Mouse (Mus musculus): ENCODE measurements around the gene Snupn.
A peak's percentile ranks its signal among the peaks of the same experiment; 100 is the strongest.
"Not testable (repeated sequence)": the region's sequence is repeated elsewhere in the genome, so short reads cannot be mapped to it uniquely, and the experiment has no call there.

Gene Snupn

DNA sequence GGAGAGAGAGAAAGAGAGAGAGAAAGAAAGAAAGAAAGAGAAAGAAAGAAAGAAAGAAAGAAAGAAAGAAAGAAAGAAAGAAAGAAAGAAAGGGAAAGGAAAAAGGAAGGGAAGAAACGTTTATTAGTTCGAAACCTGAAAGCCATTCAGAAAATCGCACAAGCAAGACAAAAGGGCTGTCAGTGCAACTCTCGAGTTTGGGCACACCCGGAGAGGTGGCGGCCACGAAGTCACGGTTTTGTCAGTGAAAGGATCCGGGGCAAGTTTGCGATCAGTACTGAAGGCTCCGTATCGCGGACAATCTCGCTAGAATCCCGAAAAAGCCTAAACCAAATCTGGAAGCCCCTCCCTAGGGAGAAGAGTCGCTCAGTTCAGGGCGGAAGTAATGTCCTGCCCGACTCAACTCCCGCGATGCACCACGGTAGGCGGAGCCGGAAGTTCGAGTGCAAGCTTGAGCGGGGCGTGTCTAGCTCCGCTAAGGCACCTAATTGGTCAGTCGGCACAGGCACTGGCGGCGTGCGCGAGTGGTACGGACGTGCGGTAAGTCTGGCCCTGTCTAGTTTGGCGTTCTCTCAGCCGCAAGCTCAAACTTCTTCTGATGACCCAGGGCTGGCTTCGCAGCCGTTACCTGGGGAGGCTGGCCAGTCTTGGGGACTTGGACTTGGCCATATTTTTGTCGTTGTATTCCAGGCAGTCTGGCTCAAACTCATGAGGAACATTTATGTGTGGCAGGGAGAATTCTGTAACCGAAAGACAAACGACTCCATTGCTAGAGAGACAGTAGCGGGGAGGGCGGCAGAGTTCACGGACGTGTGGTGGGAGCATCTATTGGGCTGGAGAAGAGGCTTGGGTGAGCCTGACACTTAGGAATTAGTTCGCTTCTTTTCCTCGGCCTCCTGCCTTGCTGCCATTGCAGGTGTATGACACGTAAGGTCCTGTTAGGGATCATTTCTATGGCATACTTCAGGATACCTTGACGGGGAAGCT lies at the start of gene Snupn:
TSS of gene Snupn (plus strand) at position 465 of the 987 bp plus-strand sequence.
- DNase-seq: peak; percentile 95 to 98

DNA sequence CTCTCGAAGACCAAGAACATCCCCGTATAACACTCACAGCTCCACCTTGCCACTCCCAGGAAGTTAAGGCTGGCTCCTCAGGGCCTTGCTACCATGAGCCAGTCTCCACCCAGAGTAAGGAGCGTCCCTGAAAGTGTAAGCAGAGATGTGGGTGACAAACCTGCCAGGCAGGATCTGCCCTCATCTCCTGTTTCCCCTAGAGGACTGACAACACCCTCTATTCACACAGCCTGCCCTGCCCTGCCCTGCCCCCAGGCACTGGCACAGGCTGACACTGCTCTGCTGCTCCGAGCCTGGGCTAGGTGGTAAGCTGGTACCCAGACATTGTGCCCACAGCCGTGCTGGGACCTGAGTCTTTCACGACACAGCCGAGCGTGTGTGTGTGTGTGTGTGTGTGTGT lies 49.5 kb upstream of the Snupn start:
- no peak for DNase-seq

GRCm38 (mm10) chr9:56903662-56904061 lies 47.0 kb upstream of the Snupn start:
- no peak for DNase-seq

GRCm38 (mm10) chr9:56907549-56907948 lies 43.1 kb upstream of the Snupn start:
- no peak for DNase-seq

GRCm38 (mm10) chr9:56909991-56910390 lies 40.7 kb upstream of the Snupn start:
- not testable (repeated sequence) for DNase-seq

GRCm38 (mm10) chr9:56911017-56911416 lies 39.7 kb upstream of the Snupn start:
- DNase-seq: no peak

DNA sequence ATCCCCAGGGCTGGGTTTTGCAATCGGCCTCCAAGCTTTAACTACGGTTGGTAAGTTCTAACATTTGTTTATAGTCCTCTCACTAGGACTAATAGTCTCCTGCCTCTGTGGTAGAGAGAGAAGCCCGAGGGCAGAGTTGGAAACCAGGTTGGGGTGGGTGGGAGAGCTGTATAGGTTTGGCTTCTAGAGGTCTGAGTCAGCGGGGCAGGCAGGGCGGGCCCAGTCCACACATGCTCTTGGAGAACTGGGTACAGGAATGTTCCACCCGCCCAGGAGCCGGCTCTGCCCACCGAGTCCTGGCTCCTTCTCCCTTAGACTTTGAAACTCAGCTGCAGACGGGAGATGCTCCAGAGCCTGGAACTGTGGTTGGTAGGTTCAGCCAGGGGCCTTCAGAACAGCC lies 36.7 kb upstream of the Snupn start:
- DNase-seq: no peak

DNA sequence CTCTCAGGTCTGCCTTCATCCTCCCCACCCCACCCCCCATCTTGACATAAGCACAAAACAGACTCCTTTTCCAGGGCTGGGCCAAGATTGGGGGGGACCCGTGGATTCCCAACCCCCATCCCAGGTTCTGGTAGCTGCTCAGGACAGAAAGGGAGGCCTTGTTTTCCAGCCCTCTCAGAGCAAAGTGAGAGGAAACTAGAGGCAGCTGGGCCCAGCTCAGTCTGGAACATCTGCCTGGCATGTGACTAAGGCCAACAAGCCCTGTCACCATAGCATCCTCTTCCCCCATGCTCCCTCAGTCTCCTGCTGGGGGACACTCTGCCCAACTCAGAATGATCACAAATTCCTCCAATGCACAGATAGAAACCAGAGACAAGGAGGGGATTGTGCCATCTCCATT lies 35.6 kb upstream of the Snupn start:
- DNase-seq: no peak

DNA sequence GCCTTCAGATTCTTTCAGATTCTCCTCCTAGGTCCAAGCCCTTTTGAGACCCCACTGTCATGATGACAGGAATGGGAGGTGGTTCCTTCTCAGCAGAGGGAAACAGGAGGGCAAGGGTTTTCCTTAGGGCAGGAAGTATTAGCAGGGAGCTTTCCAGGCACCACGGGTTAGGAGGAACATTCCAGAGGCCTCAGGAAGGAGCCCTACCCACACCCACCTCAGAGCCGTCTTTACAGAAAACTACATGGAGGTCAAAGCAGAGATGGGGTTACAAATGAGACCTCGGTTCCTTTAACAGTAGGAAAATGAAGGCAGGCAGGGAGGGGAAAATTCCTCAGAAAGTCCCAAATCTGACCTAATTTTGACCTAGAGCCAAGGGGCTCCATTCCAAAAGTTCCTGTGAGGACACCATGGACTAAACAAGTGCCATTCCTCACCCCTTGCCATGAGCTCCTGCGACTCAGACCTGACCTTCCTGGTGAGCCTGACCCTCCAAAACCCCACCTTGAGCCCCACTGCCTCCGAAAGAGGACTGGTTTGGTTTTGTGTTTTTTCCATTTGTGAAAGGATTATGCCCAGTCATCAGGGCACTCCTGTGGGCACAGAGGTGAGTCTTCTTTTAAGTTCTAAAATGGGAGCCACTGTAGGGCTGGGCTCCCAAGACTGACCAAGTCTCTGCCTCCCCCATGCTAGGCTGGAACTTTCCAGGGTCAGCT lies 34.8 kb upstream of the Snupn start:
- DNase-seq: no peak

DNA sequence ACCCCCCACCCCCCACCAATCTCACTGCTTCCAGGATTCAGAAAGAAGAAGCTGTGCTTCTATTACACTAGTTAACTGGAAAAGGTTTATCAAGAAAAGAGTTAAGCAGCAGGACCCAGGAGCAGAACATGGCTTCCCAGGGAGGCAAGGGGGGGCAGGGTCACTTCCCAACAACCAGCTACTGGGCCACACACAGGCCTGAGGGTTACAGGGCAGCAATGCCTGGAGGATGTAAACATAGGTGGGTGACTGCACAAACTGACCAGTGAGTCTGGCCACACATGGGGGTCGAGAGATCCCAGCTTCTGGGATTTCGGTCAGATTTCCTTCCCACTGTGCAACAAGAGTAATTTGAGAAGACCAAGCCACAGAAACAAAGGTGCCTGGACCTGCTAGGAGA lies 33.5 kb upstream of the Snupn start:
- no peak for DNase-seq

DNA sequence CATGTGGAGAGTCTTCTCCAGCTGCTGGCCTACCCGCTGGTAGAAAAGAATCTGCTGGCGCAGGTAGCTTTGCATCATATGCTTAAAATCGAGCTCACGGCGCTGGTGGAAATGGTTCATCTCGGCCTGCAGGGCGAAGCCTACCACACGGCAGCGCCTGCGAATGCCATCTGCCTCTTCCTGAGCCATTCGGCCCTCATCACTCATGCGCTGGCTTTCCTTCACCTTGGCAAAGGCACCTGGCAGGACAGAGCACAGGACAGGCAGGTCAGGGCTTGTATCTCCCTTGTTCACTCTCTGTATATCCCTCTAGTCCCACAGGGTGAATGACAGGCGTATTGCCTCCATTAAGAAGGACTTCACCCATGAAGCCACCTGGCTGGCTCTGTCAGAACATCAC lies 32.2 kb upstream of the Snupn start:
- peak; percentile 39 to 44 for DNase-seq

- DNase-seq: no peak
Observed at GRCm38 (mm10) chr9:56922746-56923145, 27.9 kb upstream of the Snupn start.

DNA sequence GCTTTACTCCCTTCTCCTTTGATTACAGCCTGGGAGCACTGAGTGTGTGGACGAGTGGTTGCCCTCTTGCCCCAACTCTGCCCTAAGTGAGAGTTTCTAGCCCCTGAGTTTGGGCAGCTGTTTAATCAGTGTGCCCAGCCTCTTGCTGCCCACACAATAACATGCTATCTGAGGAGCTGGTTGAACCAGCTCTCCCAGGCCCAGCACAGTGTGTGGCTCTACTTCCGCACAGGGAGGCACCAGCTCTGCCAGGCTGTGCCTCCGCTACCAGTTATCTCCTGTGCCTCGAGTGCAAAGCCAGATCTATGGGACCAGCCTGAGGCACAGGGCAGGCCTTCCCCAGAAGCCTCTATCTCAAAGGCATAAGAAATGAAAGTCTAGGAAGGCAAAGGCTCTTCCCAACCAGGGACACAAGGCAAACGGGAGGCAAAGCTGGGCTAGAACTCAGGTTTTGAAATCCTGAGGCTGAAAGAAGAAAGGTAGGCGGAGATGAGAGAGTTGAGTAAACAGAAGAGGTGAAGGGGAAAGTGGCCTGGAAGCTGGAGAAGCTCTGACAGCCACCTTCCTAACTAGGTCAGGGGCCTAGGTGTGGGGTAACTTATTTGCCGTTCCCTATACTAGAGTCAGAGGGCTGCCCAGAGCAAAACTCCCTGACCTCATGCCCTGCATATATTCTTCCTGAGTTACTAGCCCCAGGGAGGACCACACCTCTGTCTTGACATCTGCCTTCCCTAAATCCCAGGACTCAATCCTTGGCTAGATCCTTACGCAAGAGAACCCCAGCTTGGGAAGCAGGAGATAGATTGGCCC lies 26.6 kb upstream of the Snupn start:
- no peak for DNase-seq

GRCm38 (mm10) chr9:56924651-56925027 lies 26.0 kb upstream of the Snupn start:
- DNase-seq: peak; percentile 19 to 28

- DNase-seq: no peak
Observed at GRCm38 (mm10) chr9:56925291-56926024, 25.2 kb upstream of the Snupn start.

DNA sequence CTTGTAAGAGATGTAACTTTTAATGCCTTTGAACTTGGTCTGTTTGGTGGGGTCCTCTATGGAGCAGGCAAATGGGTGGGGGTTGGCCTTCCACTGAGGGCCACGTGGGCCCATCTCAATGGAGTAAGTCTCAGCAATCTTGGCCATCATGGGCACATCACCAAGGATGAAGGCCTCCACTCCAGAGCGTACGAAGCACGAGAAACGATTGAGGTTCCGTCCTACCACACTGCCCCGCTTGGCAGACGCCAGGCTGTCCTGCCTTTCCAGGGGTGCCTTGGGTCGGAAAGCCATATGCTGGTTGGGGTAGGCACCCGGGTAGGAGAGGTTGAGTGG lies 24.7 kb upstream of the Snupn start:
- no peak for DNase-seq

DNA sequence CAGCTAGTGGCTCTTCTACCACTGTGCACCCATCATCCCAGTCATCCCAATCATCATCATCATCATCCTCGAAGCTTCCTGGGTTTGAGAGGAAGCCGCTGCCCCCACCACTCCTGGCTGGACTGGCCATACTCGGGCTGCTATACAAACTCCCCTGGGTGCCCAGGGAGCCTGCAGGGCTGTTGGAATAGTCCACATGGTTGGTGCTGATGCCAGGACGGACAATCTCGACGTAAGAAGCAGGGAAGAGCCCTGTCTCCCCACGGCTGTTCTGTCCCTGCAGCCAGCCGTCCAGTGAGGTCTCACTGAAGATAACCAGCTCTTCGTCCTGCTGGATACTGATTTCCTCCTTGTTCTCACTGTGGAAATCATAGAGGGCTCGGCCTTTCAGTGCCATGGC lies 24.3 kb upstream of the Snupn start:
- no peak for DNase-seq

DNA sequence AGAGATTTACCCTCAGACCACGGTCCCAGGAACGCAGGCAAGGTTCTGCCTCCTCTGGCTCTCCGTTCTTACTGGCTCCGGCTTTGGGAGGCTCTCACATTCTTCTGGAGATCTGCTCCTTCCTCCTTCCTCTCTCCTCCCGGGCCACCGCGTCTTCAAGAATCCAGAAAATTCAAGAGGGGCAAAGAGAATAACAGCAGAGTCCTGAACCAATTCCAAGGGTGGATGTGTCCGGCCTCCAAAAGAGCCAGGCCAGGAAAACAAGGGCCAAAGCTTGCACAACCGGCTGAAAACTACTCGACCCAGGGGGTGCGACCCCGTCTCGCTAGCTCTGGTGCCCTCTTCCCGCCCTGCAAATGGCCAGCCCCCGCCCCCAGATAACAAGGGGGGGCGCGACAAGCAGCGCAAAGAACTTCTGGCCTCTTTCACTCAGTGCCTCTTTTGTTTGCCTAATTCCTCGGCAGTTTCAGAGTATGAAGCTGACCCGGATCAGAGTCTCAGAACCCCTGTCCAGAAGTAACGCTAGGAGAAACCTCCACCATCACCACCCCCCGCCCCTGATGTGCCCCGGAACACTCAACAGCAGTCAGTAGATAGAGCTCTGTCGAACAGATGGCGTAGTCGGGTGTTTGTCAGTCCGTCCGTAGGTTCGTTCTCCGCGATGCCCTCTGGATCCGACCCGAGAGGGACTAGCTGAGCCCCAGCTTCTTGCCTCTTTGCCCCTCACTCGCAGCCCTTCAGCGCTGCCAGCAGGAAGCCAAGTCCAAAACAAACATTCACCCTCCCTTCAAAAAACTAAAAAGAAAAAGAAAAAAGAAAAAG lies 23.3 kb upstream of the Snupn start:
- peak in 1 of 2 experiments; percentile 11 for DNase-seq

DNA sequence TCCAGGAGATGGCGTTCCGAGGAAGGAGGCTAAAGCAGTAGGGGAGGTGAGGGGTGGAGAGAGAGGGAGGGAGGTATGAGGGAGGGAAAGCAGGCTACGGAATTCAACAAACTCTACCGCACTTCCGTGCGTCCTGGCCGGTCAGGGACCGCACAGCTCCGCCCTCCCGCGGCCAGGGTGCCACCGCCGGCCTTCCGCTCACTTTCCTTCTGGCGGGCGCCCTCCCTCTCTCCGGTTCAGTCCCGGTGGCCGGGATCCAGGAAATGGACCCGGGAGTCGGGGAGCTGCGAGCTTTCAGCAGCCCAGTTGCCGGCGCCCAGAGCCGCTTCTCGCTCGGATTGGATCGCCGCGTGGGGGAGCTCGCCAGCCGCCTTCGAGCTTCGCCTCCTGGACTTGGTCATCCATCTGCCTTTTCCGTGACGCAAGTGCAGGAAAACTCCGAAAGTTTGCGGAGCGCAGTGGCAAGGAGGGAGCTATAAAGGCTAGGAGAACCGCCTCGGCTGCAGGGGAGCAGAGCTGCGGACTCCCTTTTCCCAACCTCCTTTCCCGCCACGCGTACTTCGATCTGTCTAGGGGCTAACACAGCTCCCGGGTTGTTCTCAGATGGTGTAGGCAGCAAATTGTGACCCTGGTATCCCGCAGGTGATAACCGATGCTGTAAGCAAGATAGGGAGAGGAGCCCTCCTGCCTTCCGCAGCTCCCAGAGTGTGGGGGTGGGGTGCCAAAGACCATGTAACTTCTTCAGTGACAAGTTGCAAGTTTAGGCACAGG lies 22.5 kb upstream of the Snupn start, which contains the start of gene Snx33:
TSS of gene Snx33 (minus strand) at position 331 of the 771 bp plus-strand sequence.
- DNase-seq: peak; percentile 87 to 90

DNA sequence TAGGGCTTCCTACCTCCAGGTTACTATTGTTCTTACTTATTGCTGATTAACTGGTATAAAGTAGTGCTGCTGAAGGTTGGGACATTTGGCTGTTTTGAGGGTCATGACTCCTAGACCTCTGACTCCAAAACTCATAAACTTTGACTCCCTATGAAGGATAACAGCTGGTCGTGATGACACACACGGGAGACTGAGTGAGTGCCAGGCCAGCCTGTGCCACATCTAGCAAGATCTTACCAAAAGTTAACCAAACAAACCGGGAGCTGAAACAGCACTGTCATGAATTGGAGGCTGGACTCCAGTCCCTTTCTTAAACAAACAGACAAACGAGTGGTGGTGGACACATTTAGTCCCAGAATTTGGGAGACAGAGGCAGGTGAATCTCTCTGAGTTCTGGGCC lies 21.2 kb upstream of the Snupn start:
- DNase-seq: no peak

DNA sequence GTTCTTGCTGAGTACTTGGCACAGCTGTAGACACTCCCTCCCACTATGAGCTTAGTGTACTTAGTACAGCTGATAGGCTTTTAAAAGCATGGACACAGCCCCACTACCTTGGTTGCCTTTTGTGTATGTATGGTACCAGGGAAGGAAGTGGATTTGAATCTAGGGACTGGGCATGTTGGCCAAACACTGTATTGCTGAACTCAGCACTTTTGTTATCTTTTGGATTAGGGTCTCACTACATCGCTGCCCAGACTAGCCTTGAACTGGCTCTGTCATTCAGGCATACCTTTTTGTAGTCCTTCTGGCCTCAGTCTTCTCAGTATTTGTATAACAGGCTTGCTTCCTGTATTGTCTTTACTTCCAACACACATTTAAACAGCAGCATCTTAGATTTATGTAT lies 20.1 kb upstream of the Snupn start:
- no peak for DNase-seq
